Mouse (Mus musculus) intestine, embryonic 15.5 days (tissue): ENCODE results near the gene Timeless. TPM values are rescaled to one million over a fixed set of nuclear protein-coding genes. Genes with fewer than 3 reads are reported as not detected.
"Not testable (repeated sequence)": the region's sequence is repeated elsewhere in the genome, so short reads cannot be mapped to it uniquely, and the experiment has no call there.

Experiments used
- ATAC-seq: fragments of 200-750 bp; cut with Nextera tagmentation; 2 replicates; pipeline ENCODE4 v1.8.0; 2017; ENCODE audit warnings: moderate TSS enrichment, moderate library complexity
- H3K27ac ChIP-seq: fragments of 300-500 bp; sonication (generic); 2 replicates; pipeline ENCODE4 v1.5.1; 2015; ENCODE audit warnings: mild to moderate bottlenecking, inconsistent platforms
- H3K27me3 ChIP-seq: fragments of 300-500 bp; sonication (generic); replicated peaks from 2 replicates; pipeline ENCODE4 v1.6.1; 2015; ENCODE audit warnings: inconsistent platforms
- H3K36me3 ChIP-seq: fragments of 300-500 bp; sonication (generic); 2 replicates; pipeline ENCODE4 v1.6.1; 2015; ENCODE audit warnings: inconsistent platforms
- H3K4me1 ChIP-seq: fragments of 300-500 bp; sonication (generic); replicated peaks from 2 replicates; pipeline ENCODE4 v1.6.1; 2015; ENCODE audit warnings: inconsistent platforms
- H3K4me2 ChIP-seq: fragments of 300-500 bp; sonication (generic); replicated peaks from 2 replicates; pipeline ENCODE4 v1.6.1; 2015; ENCODE audit warnings: mild to moderate bottlenecking, inconsistent platforms
- H3K4me3 ChIP-seq: fragments of 300-500 bp; sonication (generic); replicated peaks from 2 replicates; pipeline ENCODE4 v1.5.1; 2015; ENCODE audit warnings: inconsistent platforms
- H3K9ac ChIP-seq: fragments of 300-500 bp; sonication (generic); 2 replicates; pipeline ENCODE4 v1.6.1; 2015; ENCODE audit warnings: inconsistent platforms
- H3K9me3 ChIP-seq: fragments of 300-500 bp; sonication (generic); 2 replicates; pipeline ENCODE4 v1.6.1; 2016; ENCODE audit warnings: inconsistent platforms
- WGBS: fragments of 180-500 bp; shearing (Covaris S2); methylation state at CpG from one replicate; pipeline ENCODE4 v1.1.7; 2015; 5-methylcytosine and 5-hydroxymethylcytosine counted together
- polyA plus RNA-seq: library from polyadenylated mRNA; unstranded; fragments of >200 nt; fragmentation: Nextera tagmentation; extraction: Ambion mirVana; gene quantifications from 2 replicates; pipeline ENCODE4 v1.2.1, GENCODE M21; 2015

Timeless gene
- polyA plus RNA-seq, 1 experiment from 2014 or later, result 41.3 TPM

GRCm38 (mm10) chr10:128243252-128243651 is 11.4 kb downstream of the Timeless start:
- no peak for ATAC-seq
- Histone ChIP-seq H3K36me3 (peaks cover 51% of the 10 kb centered on the region), H3K9me3 (no peaks in the 10 kb centered on the region), H3K27ac (no peak overlapping the region), H3K27me3 (no peaks in the 10 kb centered on the region), H3K4me1 (no peaks in the 10 kb centered on the region), H3K4me2 (no peak overlapping the region), H3K9ac (no peak overlapping the region), H3K4me3 (no peak overlapping the region)
- 92% methylated on average over 8 of the region's 8 CpGs for WGBS

DNA sequence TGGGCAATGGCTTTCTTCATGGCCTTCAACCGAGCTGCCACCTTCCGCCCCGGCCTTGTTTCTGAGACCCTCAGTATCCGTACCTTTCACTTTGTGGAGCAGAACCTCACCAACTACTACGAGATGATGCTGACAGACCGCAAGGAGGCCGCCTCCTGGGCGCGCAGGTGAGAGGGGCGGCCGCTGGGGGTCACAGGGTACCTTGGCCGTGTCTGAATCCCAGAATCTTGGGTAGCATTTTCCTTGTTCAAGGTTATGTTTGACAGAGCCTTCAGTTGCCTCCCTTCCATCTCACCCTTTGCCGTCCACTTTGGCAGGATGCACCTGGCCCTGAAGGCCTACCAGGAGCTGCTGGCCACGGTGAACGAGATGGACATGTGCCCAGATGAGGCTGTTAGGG is 12.3 kb downstream of the Timeless start:
- H3K4me1 ChIP-seq, result no peaks in the 10 kb centered on the region
- no peak overlapping the region for H3K27ac ChIP-seq
- WGBS, result 94% methylated on average over 15 of the region's 15 CpGs
- no peak overlapping the region for H3K4me3 ChIP-seq
- H3K9ac ChIP-seq, result no peak overlapping the region
- no peak overlapping the region for H3K4me2 ChIP-seq
- peaks cover 54% of the 10 kb centered on the region for H3K36me3 ChIP-seq
- no peaks in the 10 kb centered on the region for H3K9me3 ChIP-seq
- ATAC-seq, result no peak
- H3K27me3 ChIP-seq, result no peaks in the 10 kb centered on the region

DNA sequence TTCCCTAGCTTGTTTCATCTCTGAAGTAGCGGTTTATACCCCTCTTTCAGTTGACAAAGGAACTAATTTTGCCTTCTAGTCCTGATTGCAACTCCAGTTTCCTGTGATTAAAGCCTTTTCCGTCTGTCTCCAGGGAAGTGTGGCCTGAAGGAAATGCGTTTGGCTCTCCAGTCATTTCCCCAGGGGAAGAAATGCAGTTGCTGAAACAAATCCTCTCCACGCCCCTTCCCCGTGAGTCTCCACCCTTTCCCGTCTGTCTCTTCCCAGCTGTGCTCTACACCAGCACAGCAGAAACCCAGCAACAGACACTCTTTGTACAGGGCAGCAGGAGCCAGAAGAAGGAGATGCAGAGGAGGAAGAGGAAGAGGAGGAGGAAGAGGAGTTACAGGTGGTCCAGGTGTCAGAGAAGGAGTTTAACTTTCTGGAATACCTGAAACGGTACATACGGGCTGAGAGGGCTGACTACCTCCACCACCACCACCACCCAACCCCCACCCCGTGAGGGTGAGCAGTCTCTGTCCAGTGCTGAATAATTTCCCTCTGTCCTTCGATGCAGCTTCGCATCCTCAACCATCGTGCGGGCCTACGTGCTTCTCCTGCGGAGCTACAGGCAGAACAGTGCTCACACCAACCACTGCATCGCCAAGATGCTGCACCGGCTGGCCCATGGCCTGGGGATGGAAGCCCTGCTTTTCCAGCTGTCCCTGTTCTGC is 15.3 kb downstream of the Timeless start:
- Histone ChIP-seq H3K4me3 (no peak overlapping the region), H3K36me3 (peaks cover 71% of the 10 kb centered on the region)

DNA sequence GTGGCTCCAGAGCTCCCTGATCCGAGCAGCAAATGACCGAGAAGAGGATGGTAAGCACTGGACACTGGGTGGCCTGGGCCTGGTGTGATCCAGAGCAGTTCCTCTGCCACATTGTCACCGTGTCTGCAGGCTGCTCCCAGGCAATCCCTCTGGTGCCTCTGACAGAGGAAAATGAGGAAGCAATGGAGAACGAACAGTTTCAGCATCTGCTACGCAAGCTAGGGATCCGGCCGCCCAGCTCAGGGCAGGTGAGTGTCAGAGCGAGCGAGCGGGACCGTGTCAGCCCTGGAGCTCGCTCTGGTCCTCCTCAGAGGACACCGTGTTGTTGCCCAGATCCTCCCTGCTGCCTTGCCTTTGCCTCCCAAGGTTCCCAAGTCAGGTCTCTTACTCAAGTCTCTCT is 18.7 kb downstream of the Timeless start:
- H3K27ac ChIP-seq, result no peak overlapping the region
- ATAC-seq, result no peak
- no peak overlapping the region for H3K9ac ChIP-seq
- H3K27me3 ChIP-seq, result no peaks in the 10 kb centered on the region
- H3K36me3 ChIP-seq, result peaks cover 54% of the 10 kb centered on the region
- H3K4me1 ChIP-seq, result no peaks in the 10 kb centered on the region
- no peak overlapping the region for H3K4me3 ChIP-seq
- H3K9me3 ChIP-seq, result no peaks in the 10 kb centered on the region
- no peak overlapping the region for H3K4me2 ChIP-seq
- 95% methylated on average over 13 of the region's 13 CpGs for WGBS

More for the DNA sequence above, 15.3 kb downstream of the Timeless start:
- H3K4me1 ChIP-seq, result no peaks in the 10 kb centered on the region
- H3K4me2 ChIP-seq, result peak overlapping the region; percentile 14; the same call in 1 of the 2 replicates
- no peak overlapping the region for H3K27ac ChIP-seq
- no peaks in the 10 kb centered on the region for H3K9me3 ChIP-seq
- WGBS, result 80% methylated on average over 17 of the region's 17 CpGs
- H3K9ac ChIP-seq, result no peak overlapping the region
- no peak for ATAC-seq
- H3K27me3 ChIP-seq, result no peaks in the 10 kb centered on the region

DNA sequence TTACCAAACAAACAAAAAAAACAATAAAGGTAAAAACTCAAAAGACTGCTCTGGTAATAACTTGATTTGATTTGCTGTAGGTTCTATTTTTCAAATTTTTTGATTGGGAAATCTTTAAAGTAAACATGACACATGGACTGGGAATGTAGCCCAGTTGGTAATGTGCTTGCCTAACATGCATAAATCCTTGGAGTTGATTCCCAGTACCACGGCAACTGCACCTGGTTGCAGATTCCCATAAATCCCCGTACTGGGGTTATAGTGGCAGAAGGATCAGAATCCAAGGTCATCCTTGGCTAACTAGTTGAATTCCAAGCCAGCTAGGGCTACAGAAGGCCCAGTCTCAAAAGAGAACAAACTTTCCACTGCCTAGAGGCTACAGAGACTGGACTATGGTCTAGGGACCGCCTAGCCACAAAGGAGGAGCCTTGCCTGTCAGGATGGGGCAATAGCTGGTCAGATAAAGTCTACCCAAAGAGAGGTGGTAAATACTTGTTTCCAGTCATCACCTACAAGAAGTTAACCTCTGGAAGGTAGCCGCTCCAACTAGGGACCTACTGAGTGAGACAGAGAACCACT is 21.9 kb downstream of the Timeless start, which contains the start of gene Apon:
Gene Apon, plus strand, starts transcription at position 420 of the 579 bp plus-strand sequence.
- Histone ChIP-seq H3K27ac (no peak within 1 kb of the TSS), H3K4me2 (no peak within 1 kb of the TSS), H3K9ac (no peak within 1 kb of the TSS), H3K4me3 (no peak within 1 kb of the TSS), H3K36me3 (peaks cover 35% of the 10 kb centered on the region), H3K4me1 (no peaks in the 10 kb centered on the region), H3K9me3 (no peaks in the 10 kb centered on the region), H3K27me3 (no peaks in the 10 kb centered on the region)
- no peak for ATAC-seq
- 75% methylated on average over 4 of the region's 4 CpGs for WGBS

DNA sequence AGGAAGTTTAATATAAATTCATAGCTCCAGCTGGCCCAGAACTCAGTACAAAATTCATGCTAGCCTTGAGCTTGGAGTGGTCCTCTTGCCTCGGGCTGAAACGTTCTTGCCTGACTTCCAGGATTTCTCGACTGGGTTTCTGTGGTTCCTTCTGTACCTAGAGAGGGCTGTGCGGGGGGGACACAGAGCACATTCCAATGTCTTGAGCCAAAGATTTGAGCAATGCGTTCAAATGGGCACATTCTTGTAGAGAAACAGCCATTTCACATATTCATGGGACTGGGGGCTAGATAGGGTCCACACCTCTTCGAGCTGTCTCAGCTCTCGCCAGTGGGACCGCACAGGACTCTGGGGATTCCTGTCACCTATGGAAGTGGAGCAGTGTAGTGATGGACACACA is 24.1 kb downstream of the Timeless start:
- Histone ChIP-seq H3K4me1 (no peaks in the 10 kb centered on the region), H3K4me2 (no peak overlapping the region), H3K4me3 (no peak overlapping the region), H3K27ac (no peak overlapping the region), H3K27me3 (no peaks in the 10 kb centered on the region), H3K9me3 (no peaks in the 10 kb centered on the region), H3K9ac (no peak overlapping the region), H3K36me3 (peaks cover 16% of the 10 kb centered on the region)
- no peak for ATAC-seq
- WGBS, result 87% methylated on average over 8 of the region's 8 CpGs

GRCm38 (mm10) chr10:128256328-128256727 is 24.5 kb downstream of the Timeless start:
- no peaks in the 10 kb centered on the region for H3K4me1 ChIP-seq
- H3K27ac ChIP-seq, result no peak overlapping the region
- H3K9me3 ChIP-seq, result no peaks in the 10 kb centered on the region
- H3K4me3 ChIP-seq, result no peak overlapping the region
- H3K4me2 ChIP-seq, result no peak overlapping the region
- H3K36me3 ChIP-seq, result peaks cover 12% of the 10 kb centered on the region; the same call in 1 of the 2 replicates
- ATAC-seq, result no peak
- no peaks in the 10 kb centered on the region for H3K27me3 ChIP-seq
- 86% methylated on average over 8 of the region's 8 CpGs for WGBS
- H3K9ac ChIP-seq, result no peak overlapping the region

- Histone ChIP-seq H3K4me1 (no peaks in the 10 kb centered on the region), H3K27me3 (no peaks in the 10 kb centered on the region), H3K9ac (no peak overlapping the region), H3K4me3 (no peak overlapping the region), H3K9me3 (no peaks in the 10 kb centered on the region), H3K4me2 (no peak overlapping the region), H3K27ac (no peak overlapping the region), H3K36me3 (no peaks in the 10 kb centered on the region)
- WGBS, result 65% methylated on average over 4 of the region's 4 CpGs
- ATAC-seq, result no peak
Measured at GRCm38 (mm10) chr10:128258953-128259352, 27.1 kb downstream of the Timeless start.

GRCm38 (mm10) chr10:128259946-128260345 is 28.1 kb downstream of the Timeless start:
- H3K4me1 ChIP-seq, result no peaks in the 10 kb centered on the region
- no peak overlapping the region for H3K9ac ChIP-seq
- H3K9me3 ChIP-seq, result no peaks in the 10 kb centered on the region
- ATAC-seq, result no peak
- no peak overlapping the region for H3K4me3 ChIP-seq
- no peak overlapping the region for H3K4me2 ChIP-seq
- H3K27ac ChIP-seq, result no peak overlapping the region
- H3K36me3 ChIP-seq, result no peaks in the 10 kb centered on the region
- WGBS, result 91% methylated on average over 5 of the region's 5 CpGs
- no peaks in the 10 kb centered on the region for H3K27me3 ChIP-seq

DNA sequence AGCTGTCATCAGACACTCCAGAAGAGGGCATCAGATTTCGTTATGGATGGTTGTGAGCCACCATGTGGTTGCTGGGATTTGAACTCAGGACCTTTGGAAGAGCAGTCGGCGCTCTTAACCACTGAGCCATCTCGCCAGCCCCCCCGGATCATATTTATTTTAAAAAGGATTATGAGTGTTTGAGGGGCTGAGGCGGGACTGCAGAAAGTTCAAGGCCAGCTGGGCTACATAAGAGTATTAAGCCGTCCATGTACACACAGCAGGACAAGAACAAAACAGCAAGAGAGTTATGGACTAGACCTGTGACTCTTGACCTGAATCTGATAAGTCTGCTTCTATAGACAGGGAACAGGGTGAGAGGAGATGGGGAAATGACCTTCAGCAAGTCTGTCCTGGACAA is 28.5 kb downstream of the Timeless start:
- 73% methylated on average over 7 of the region's 7 CpGs for WGBS
- ATAC-seq, H3K27ac ChIP-seq, H3K9me3 ChIP-seq, H3K36me3 ChIP-seq, H3K4me3 ChIP-seq, H3K4me1 ChIP-seq, H3K4me2 ChIP-seq, H3K9ac ChIP-seq, H3K27me3 ChIP-seq: not testable (repeated sequence)

DNA sequence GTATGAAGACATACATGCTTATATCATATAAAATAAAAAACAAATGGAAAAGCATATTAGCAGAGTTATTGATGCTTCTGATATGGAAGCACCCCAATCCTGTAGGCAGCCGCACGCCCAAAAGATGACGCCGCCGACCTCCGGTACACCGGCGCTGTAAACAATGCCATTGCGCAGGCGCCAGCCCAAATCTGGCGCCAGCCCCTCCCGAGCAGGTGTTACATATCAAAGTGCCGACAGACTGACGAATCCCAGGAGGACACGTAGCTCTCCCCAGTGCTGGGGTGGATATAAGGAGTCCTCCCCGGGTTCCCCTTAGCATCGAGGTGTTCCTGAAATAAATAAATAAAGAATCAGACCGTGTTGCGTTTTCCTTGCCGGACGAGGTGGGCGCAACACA is 30.4 kb downstream of the Timeless start:
- H3K27me3 ChIP-seq, result no peaks in the 10 kb centered on the region
- WGBS, result 76% methylated on average over 22 of the region's 22 CpGs
- no peaks in the 10 kb centered on the region for H3K36me3 ChIP-seq
- H3K9me3 ChIP-seq, result no peaks in the 10 kb centered on the region
- H3K4me1 ChIP-seq, result no peaks in the 10 kb centered on the region
- H3K9ac ChIP-seq, result no peak overlapping the region
- no peak overlapping the region for H3K4me2 ChIP-seq
- ATAC-seq, result no peak
- H3K27ac ChIP-seq, result no peak overlapping the region
- H3K4me3 ChIP-seq, result no peak overlapping the region

GRCm38 (mm10) chr10:128263393-128264310 is 31.8 kb downstream of the Timeless start:
- Histone ChIP-seq H3K27ac (no peak overlapping the region), H3K27me3 (no peaks in the 10 kb centered on the region), H3K36me3 (no peaks in the 10 kb centered on the region), H3K9me3 (no peaks in the 10 kb centered on the region), H3K4me3 (no peak overlapping the region), H3K4me2 (no peak overlapping the region), H3K4me1 (no peaks in the 10 kb centered on the region), H3K9ac (no peak overlapping the region)
- 77% methylated on average over 6 of the region's 6 CpGs for WGBS
- ATAC-seq, result no peak
